Mouse (Mus musculus) embryonic facial prominence, embryonic 14.5 days (tissue): ENCODE measurements at regions not wholly inside any gene's neighbourhood (a gene's known extent, or its start where the extent isn't known, plus 50 kb on each side); places are given as distances from the start of the nearest gene placed in this dataset.
A peak's percentile ranks its signal among the peaks of the same experiment; 100 is the strongest.

Experiments used
- ATAC-seq: fragments of 200-750 bp; cut with Nextera tagmentation; 2 replicates; pipeline ENCODE4 v1.8.0; 2017; ENCODE audit warnings: low read depth, moderate number of reproducible peaks, moderate TSS enrichment
- DNase-seq: peaks from one replicate; pipeline ENCODE4 v3.0.0-alpha.2; 2015; ENCODE audit warnings: low spot score
- H3K27ac ChIP-seq: fragments of 300-500 bp; sonication (generic); replicated peaks from 2 replicates; pipeline ENCODE4 v1.5.1; 2014; ENCODE audit warnings: low read depth, mild to moderate bottlenecking, low read length, moderate library complexity
- H3K27me3 ChIP-seq: fragments of 300-500 bp; sonication (generic); replicated peaks from 2 replicates; pipeline ENCODE4 v1.6.1; 2014; ENCODE audit warnings: low read length; ENCODE audit not compliant: control insufficient read depth, insufficient read depth
- H3K36me3 ChIP-seq: fragments of 300-500 bp; sonication (generic); 2 replicates; pipeline ENCODE4 v1.6.1; 2014; ENCODE audit warnings: low read length, mixed read lengths; ENCODE audit not compliant: control insufficient read depth, insufficient read depth
- H3K4me1 ChIP-seq: fragments of 300-500 bp; sonication (generic); 2 replicates; pipeline ENCODE4 v1.6.1; 2014; ENCODE audit warnings: antibody characterized with exemption, low read length; ENCODE audit not compliant: control insufficient read depth, insufficient read depth
- H3K4me2 ChIP-seq: fragments of 300-500 bp; sonication (generic); 2 replicates; pipeline ENCODE4 v1.6.1; 2014; ENCODE audit warnings: low read depth, mild to moderate bottlenecking, low read length, moderate library complexity, mixed read lengths
- H3K4me3 ChIP-seq: fragments of 300-500 bp; sonication (generic); 2 replicates; pipeline ENCODE4 v1.5.1; 2014; ENCODE audit warnings: low read depth, mild to moderate bottlenecking, low read length
- H3K9ac ChIP-seq: fragments of 300-500 bp; sonication (generic); 2 replicates; pipeline ENCODE4 v1.6.1; 2014; ENCODE audit warnings: low read depth, mild to moderate bottlenecking, low read length, moderate library complexity, mixed read lengths
- H3K9me3 ChIP-seq: fragments of 300-500 bp; sonication (generic); 2 replicates; pipeline ENCODE4 v1.6.1; 2016; ENCODE audit warnings: low read length; ENCODE audit not compliant: control insufficient read depth
- WGBS: fragments of 180-500 bp; shearing (Covaris S2); extraction: QIAGEN DNeasy Blood & Tissue Kit; methylation state at CpG from one replicate; pipeline ENCODE4 v1.1.7; 2014; 5-methylcytosine and 5-hydroxymethylcytosine counted together

- Histone ChIP-seq H3K9ac (no peak overlapping the region), H3K4me1 (no peaks in the 10 kb centered on the region), H3K36me3 (no peaks in the 10 kb centered on the region), H3K9me3 (no peaks in the 10 kb centered on the region), H3K27ac (no peak overlapping the region), H3K4me3 (no peak overlapping the region), H3K27me3 (no peaks in the 10 kb centered on the region), H3K4me2 (no peak overlapping the region)
- DNase-seq (peak; percentile 1), ATAC-seq (no peak)
- WGBS: 61% methylated on average over 2 of the region's 2 CpGs
These were observed 311.6 kb upstream of the Lrrc4c start for GRCm38 (mm10) chr2:96006204-96006868.
